Mouse (Mus musculus) heart, embryonic 13.5 days (tissue): ENCODE results near the gene Cd44. TPM values are rescaled to one million over a fixed set of nuclear protein-coding genes. Genes with fewer than 3 reads are reported as not detected.

Source experiments
- ATAC-seq: fragments of 200-750 bp; cut with Nextera tagmentation; 2 replicates; pipeline ENCODE4 v1.8.0; 2017; ENCODE audit warnings: moderate TSS enrichment; ENCODE audit not compliant: insufficient number of reproducible peaks, low FRiP score, low TSS enrichment; ENCODE audit errors: extremely low read depth
- H3K27ac ChIP-seq: fragments of 300-500 bp; sonication (generic); replicated peaks from 2 replicates; pipeline ENCODE4 v1.5.1; 2015; ENCODE audit warnings: moderate library complexity, mild to moderate bottlenecking, inconsistent platforms
- H3K27me3 ChIP-seq: fragments of 300-500 bp; sonication (generic); replicated peaks from 2 replicates; pipeline ENCODE4 v1.6.1; 2015; ENCODE audit warnings: mild to moderate bottlenecking, inconsistent platforms
- H3K36me3 ChIP-seq: fragments of 300-500 bp; sonication (generic); 2 replicates; pipeline ENCODE4 v1.6.1; 2015; ENCODE audit warnings: mild to moderate bottlenecking, inconsistent platforms
- H3K4me1 ChIP-seq: fragments of 300-500 bp; sonication (generic); 2 replicates; pipeline ENCODE4 v1.6.1; 2015; ENCODE audit warnings: inconsistent platforms
- H3K4me2 ChIP-seq: fragments of 300-500 bp; sonication (generic); 2 replicates; pipeline ENCODE4 v1.6.1; 2015; ENCODE audit warnings: inconsistent platforms, mild to moderate bottlenecking, moderate library complexity
- H3K4me3 ChIP-seq: fragments of 300-500 bp; sonication (generic); 2 replicates; pipeline ENCODE4 v1.5.1; 2015; ENCODE audit warnings: moderate library complexity, mild to moderate bottlenecking, inconsistent platforms
- H3K9ac ChIP-seq: fragments of 300-500 bp; sonication (generic); 2 replicates; pipeline ENCODE4 v1.6.1; 2015; ENCODE audit warnings: inconsistent platforms, mild to moderate bottlenecking, moderate library complexity
- H3K9me3 ChIP-seq: fragments of 300-500 bp; sonication (generic); 2 replicates; pipeline ENCODE4 v1.6.1; 2016; ENCODE audit warnings: inconsistent platforms
- WGBS: fragments of 180-500 bp; shearing (Covaris S2); methylation state at CpG from one replicate; pipeline ENCODE4 v1.1.7; 2015; ENCODE audit warnings: mixed read lengths; 5-methylcytosine and 5-hydroxymethylcytosine counted together
- polyA plus RNA-seq: library from polyadenylated mRNA; unstranded; fragments of >200 nt; fragmentation: Nextera tagmentation; extraction: Ambion mirVana; gene quantifications from 2 replicates; pipeline ENCODE4 v1.2.1, GENCODE M21; 2015

Cd44 gene
- polyA plus RNA-seq, 1 experiment from 2014 or later, result 19.7 TPM

- 67% methylated on average over 5 of the region's 5 CpGs for WGBS
Measured at GRCm38 (mm10) chr2:102848811-102849433, 52.5 kb downstream of the Cd44 start.

GRCm38 (mm10) chr2:102841231-102841630 lies 60.2 kb downstream of the Cd44 start:
- H3K9ac ChIP-seq, result no peak overlapping the region

More at GRCm38 (mm10) chr2:102848811-102849433, 52.5 kb downstream of the Cd44 start:
- Histone ChIP-seq H3K4me1 (peaks cover 28% of the 10 kb centered on the region), H3K4me2 (no peak overlapping the region), H3K4me3 (no peak overlapping the region), H3K9me3 (no peaks in the 10 kb centered on the region), H3K27me3 (no peaks in the 10 kb centered on the region), H3K9ac (no peak overlapping the region), H3K27ac (no peak overlapping the region), H3K36me3 (peaks cover 21% of the 10 kb centered on the region)
- no peak for ATAC-seq

GRCm38 (mm10) chr2:102838179-102838578 lies 63.3 kb downstream of the Cd44 start:
- Histone ChIP-seq H3K9ac (no peak overlapping the region), H3K27ac (no peak overlapping the region), H3K4me2 (no peak overlapping the region), H3K27me3 (no peaks in the 10 kb centered on the region), H3K9me3 (no peaks in the 10 kb centered on the region), H3K36me3 (peaks cover 16% of the 10 kb centered on the region; the same call in 1 of the 2 replicates), H3K4me1 (no peaks in the 10 kb centered on the region), H3K4me3 (no peak overlapping the region)
- WGBS, result 83% methylated on average over 7 of the region's 7 CpGs
- ATAC-seq, result no peak

More at GRCm38 (mm10) chr2:102841231-102841630, 60.2 kb downstream of the Cd44 start:
- Histone ChIP-seq H3K4me3 (no peak overlapping the region), H3K9me3 (no peaks in the 10 kb centered on the region), H3K36me3 (peaks cover 22% of the 10 kb centered on the region; the same call in 1 of the 2 replicates), H3K27me3 (no peaks in the 10 kb centered on the region), H3K4me2 (no peak overlapping the region), H3K4me1 (no peaks in the 10 kb centered on the region), H3K27ac (no peak overlapping the region)
- no peak for ATAC-seq

GRCm38 (mm10) chr2:102831547-102831946 lies 69.9 kb downstream of the Cd44 start:
- Histone ChIP-seq H3K4me3 (no peak overlapping the region), H3K27ac (no peak overlapping the region), H3K27me3 (no peaks in the 10 kb centered on the region), H3K4me2 (no peak overlapping the region), H3K36me3 (peaks cover 17% of the 10 kb centered on the region), H3K9me3 (no peaks in the 10 kb centered on the region), H3K4me1 (no peaks in the 10 kb centered on the region), H3K9ac (no peak overlapping the region)
- ATAC-seq, result no peak

- Histone ChIP-seq H3K4me2 (no peak overlapping the region), H3K9ac (no peak overlapping the region), H3K36me3 (peaks cover 31% of the 10 kb centered on the region), H3K27ac (no peak overlapping the region), H3K9me3 (no peaks in the 10 kb centered on the region), H3K4me1 (no peaks in the 10 kb centered on the region), H3K4me3 (no peak overlapping the region), H3K27me3 (no peaks in the 10 kb centered on the region)
- no peak for ATAC-seq
- 82% methylated on average over 3 of the region's 3 CpGs for WGBS
Measured at GRCm38 (mm10) chr2:102829201-102829600, 72.3 kb downstream of the Cd44 start.

- ATAC-seq, result no peak
- Histone ChIP-seq H3K4me1 (no peaks in the 10 kb centered on the region), H3K27me3 (no peaks in the 10 kb centered on the region), H3K4me3 (no peak overlapping the region), H3K4me2 (no peak overlapping the region), H3K27ac (no peak overlapping the region), H3K9me3 (no peaks in the 10 kb centered on the region), H3K36me3 (peaks cover 39% of the 10 kb centered on the region), H3K9ac (no peak overlapping the region)
- 82% methylated on average over 7 of the region's 7 CpGs for WGBS
Measured at GRCm38 (mm10) chr2:102828381-102828780, 73.1 kb downstream of the Cd44 start.

- no peak overlapping the region for H3K4me2 ChIP-seq
- no peaks in the 10 kb centered on the region for H3K27me3 ChIP-seq
- no peaks in the 10 kb centered on the region for H3K9me3 ChIP-seq
- H3K36me3 ChIP-seq, result peaks cover 43% of the 10 kb centered on the region
- no peak overlapping the region for H3K27ac ChIP-seq
- WGBS, result 80% methylated on average over 1 of the region's 1 CpGs
- no peak overlapping the region for H3K9ac ChIP-seq
- no peaks in the 10 kb centered on the region for H3K4me1 ChIP-seq
- no peak for ATAC-seq
- H3K4me3 ChIP-seq, result no peak overlapping the region
Measured at GRCm38 (mm10) chr2:102827841-102828240, 73.6 kb downstream of the Cd44 start.

- Histone ChIP-seq H3K27me3 (no peaks in the 10 kb centered on the region), H3K4me2 (no peak overlapping the region), H3K4me1 (no peaks in the 10 kb centered on the region), H3K9me3 (no peaks in the 10 kb centered on the region), H3K4me3 (no peak overlapping the region), H3K27ac (no peak overlapping the region), H3K9ac (no peak overlapping the region), H3K36me3 (peaks cover 51% of the 10 kb centered on the region)
- 90% methylated on average over 9 of the region's 9 CpGs for WGBS
- ATAC-seq, result no peak
Measured at GRCm38 (mm10) chr2:102825961-102826633, 75.4 kb downstream of the Cd44 start.

- Histone ChIP-seq H3K9me3 (no peaks in the 10 kb centered on the region), H3K36me3 (peaks cover 62% of the 10 kb centered on the region), H3K4me1 (no peaks in the 10 kb centered on the region), H3K27me3 (no peaks in the 10 kb centered on the region), H3K9ac (no peak overlapping the region), H3K4me3 (no peak overlapping the region), H3K27ac (no peak overlapping the region), H3K4me2 (no peak overlapping the region)
- ATAC-seq, result no peak
- WGBS, result 89% methylated on average over 6 of the region's 6 CpGs
Measured at GRCm38 (mm10) chr2:102822036-102822435, 79.4 kb downstream of the Cd44 start.

- no peaks in the 10 kb centered on the region for H3K9me3 ChIP-seq
- no peak overlapping the region for H3K9ac ChIP-seq
- WGBS, result 88% methylated on average over 8 of the region's 8 CpGs
- H3K4me2 ChIP-seq, result no peak overlapping the region
- H3K36me3 ChIP-seq, result peaks cover 56% of the 10 kb centered on the region
- ATAC-seq, result no peak
- H3K27ac ChIP-seq, result no peak overlapping the region
- no peaks in the 10 kb centered on the region for H3K4me1 ChIP-seq
- H3K4me3 ChIP-seq, result no peak overlapping the region
- no peaks in the 10 kb centered on the region for H3K27me3 ChIP-seq
Measured at GRCm38 (mm10) chr2:102820790-102821189, 80.7 kb downstream of the Cd44 start.

- WGBS, result 79% methylated on average over 5 of the region's 5 CpGs
- no peak for ATAC-seq
- Histone ChIP-seq H3K36me3 (peaks cover 53% of the 10 kb centered on the region), H3K9ac (no peak overlapping the region), H3K9me3 (no peaks in the 10 kb centered on the region), H3K4me1 (no peaks in the 10 kb centered on the region), H3K4me2 (no peak overlapping the region), H3K27ac (no peak overlapping the region), H3K4me3 (no peak overlapping the region), H3K27me3 (no peaks in the 10 kb centered on the region)
Measured at GRCm38 (mm10) chr2:102820225-102820711, 81.2 kb downstream of the Cd44 start.
